In the genomic region with DNA sequence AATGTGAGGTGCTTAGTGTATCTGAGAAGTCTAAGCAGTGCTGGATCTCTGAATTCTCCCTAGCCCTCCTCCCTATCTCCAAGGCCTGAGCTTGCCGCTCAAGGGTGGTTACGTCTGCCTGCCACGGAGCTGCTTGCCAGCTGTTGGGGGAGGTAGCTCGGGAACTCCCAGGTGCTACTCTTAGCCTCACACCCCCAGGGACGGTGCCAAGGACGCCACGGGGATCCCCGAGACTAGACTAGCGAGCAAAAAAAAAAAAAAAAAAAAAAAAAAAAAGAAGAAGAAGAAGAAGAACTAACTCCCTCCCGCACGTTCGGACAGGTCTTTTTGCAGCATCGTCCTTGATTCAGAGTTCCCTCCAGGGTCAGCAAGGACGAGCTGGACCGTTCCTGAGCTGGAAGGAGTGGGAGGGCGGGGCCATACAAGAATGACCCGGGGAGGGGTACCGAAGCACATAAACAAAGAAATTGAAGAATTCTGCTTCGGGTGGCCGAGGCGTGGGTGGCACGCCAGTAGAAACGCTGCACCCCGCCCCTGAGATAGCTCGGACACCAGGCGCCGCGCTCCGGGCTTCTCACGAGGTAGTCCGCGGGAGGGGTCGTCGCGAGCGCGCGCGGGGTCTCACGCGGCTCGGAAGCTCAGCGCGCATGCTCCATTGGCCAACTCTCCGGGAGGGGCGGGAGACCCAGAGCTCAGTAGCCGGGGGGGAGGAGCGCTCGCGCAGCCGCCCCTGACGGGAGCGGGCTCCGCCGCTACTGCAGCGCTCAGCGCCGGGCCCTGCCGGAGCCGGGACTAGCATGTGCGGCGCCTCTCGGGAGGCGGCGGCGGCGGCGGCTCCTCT, we compare ENCODE assay signal across 7 mouse cellular contexts. TPM values are rescaled to one million over a fixed set of nuclear protein-coding genes. Genes with fewer than 3 reads are reported as not detected.
A peak's percentile ranks its signal among the peaks of the same experiment; 100 is the strongest.
DNase-seq lines count a peak whose midpoint lies in the region; ATAC-seq and TF ChIP-seq lines count a peak whose summit lies in the region.

TSS of gene Carmil3 (plus strand) at position 291 of the 841 bp plus-strand sequence.

- WGBS in intestine, postnatal 0 days = 1% methylated on average over 68 of the region's 68 CpGs
- under 1% methylated on average over 67 of the region's 68 CpGs for WGBS in midbrain, embryonic 10.5 days

- peak; percentile 51 for ATAC-seq in granulocyte monocyte progenitor cell, adult 5-6 weeks (replicated peaks; ENCODE audit: poor library complexity, severe bottlenecking)
- ATAC-seq in intestine, postnatal 0 days = peak; percentile 39

- DNase-seq in adrenal gland, adult 2 months = peak; percentile 78
- peak; percentile 86 for DNase-seq in embryo, embryonic 10.5 days (ENCODE audit: low spot score)
- DNase-seq in left cerebral cortex, postnatal 4 days = peak; percentile 90
- peak; percentile 82 for DNase-seq in midbrain, embryonic 10.5 days (ENCODE audit: low spot score)
- DNase-seq in right cerebral cortex, postnatal 4 days = peak; percentile 89

- peak within 1 kb of the TSS; percentile 27 for H3K9ac ChIP-seq in intestine, postnatal 0 days (ENCODE audit: low read depth, low read length)

- intact Hi-C loops in left cerebral cortex, postnatal 4 days (cut with DNase I) = loop anchor here (10.0 kb wide), 1 partner anchor 336 kb away; no protein-coding TSS in a partner anchor

- no peaks in the 10 kb centered on the region for H3K4me1 ChIP-seq in intestine, postnatal 0 days (replicated peaks; ENCODE audit: control insufficient read depth, insufficient read depth, low read length)
- peaks cover 24% of the 10 kb centered on the region for H3K4me1 ChIP-seq in midbrain, embryonic 10.5 days

- peak within 1 kb of the TSS; percentile 65 for H3K4me3 ChIP-seq in intestine, postnatal 0 days (ENCODE audit: low read depth, low read length)
- H3K4me3 ChIP-seq in midbrain, embryonic 10.5 days = peak within 1 kb of the TSS; percentile 89

- H3K36me3 ChIP-seq in intestine, postnatal 0 days (ENCODE audit: control insufficient read depth, insufficient read depth) = peaks cover 24% of the 10 kb centered on the region
- H3K36me3 ChIP-seq in midbrain, embryonic 10.5 days = peaks cover 39% of the 10 kb centered on the region

- H3K9me3 ChIP-seq in intestine, postnatal 0 days (ENCODE audit: control insufficient read depth) = no peaks in the 10 kb centered on the region
- H3K9me3 ChIP-seq in midbrain, embryonic 10.5 days (replicated peaks) = no peaks in the 10 kb centered on the region

- no peak within 1 kb of the TSS for H3K27ac ChIP-seq in intestine, postnatal 0 days (ENCODE audit: low read depth, low read length)
- H3K27ac ChIP-seq in midbrain, embryonic 10.5 days (replicated peaks) = peak within 1 kb of the TSS; percentile 92

- no peaks in the 10 kb centered on the region for H3K27me3 ChIP-seq in intestine, postnatal 0 days (replicated peaks; ENCODE audit: control insufficient read depth, insufficient read depth, low read length)
- no peaks in the 10 kb centered on the region; the same call in 1 of the 2 replicates for H3K27me3 ChIP-seq in midbrain, embryonic 10.5 days (ENCODE audit: low read depth, poor library complexity, severe bottlenecking)

- H3K4me2 ChIP-seq in intestine, postnatal 0 days (replicated peaks; ENCODE audit: low read depth) = peak within 1 kb of the TSS; percentile 99

- TF ChIP-seq CTCF in intestine, postnatal 0 days (IDR thresholded peaks at IDR 0.05; ENCODE audit: low read depth) = no peak

RNA-seq across cellular contexts. Expression of gene Carmil3, which starts in this region (rescaled TPM):
- total RNA-seq in adrenal gland, adult 2 months (2021) = 1 to 10 TPM; 4.8 to 5.4 TPM
- polyA plus RNA-seq in adrenal gland, adult 2 months (2012; rRNA removed) = 11.0 and 14.8 TPM in 2 replicates
- not detected in 2 replicates for total RNA-seq in granulocyte monocyte progenitor cell, adult 5-6 weeks (2014; fragmentation: Nextera tagmentation)
- total RNA-seq in granulocyte monocyte progenitor cell, adult 5-6 weeks (2017) = not detected in 2 replicates
- 0.52 and 0.61 TPM in 2 replicates for polyA plus RNA-seq in intestine, postnatal 0 days (2015; fragmentation: Nextera tagmentation; extraction: Ambion mirVana)
- total RNA-seq in left cerebral cortex, postnatal 4 days (2021) = 100 to 1,000 TPM; 151 to 183 TPM
- 5.2 and 6.6 TPM in 2 replicates for polyA plus RNA-seq in midbrain, embryonic 10.5 days (2016; fragmentation: Nextera tagmentation; extraction: Ambion mirVana)

Comparison
In these comparisons a context has a peak if more than half of its experiments do, and no peak if none do; other contexts are left out.
1. RNA of gene Carmil3 (total RNA-seq): 151 to 183 TPM in left cerebral cortex, postnatal 4 days; 4.8 to 5.4 TPM in adrenal gland, adult 2 months and not detected in granulocyte monocyte progenitor cell, adult 5-6 weeks; every median in the first group is over 10 times any median in the second.
2. Peak in ATAC-seq in granulocyte monocyte progenitor cell, adult 5-6 weeks; RNA of the gene not detected or under 1 TPM.
3. Peak in ATAC-seq, H3K4me3 ChIP-seq, H3K9ac ChIP-seq and H3K4me2 ChIP-seq in intestine, postnatal 0 days; RNA of the gene not detected or under 1 TPM.
4. Peak in every context shown above with its lines, with median percentiles within 50 percentile points of each other: DNase-seq.